Mouse (Mus musculus) gastrocnemius, postnatal 25 days (tissue): Measurements from ENCODE around the gene Fndc7. TPM values are rescaled to one million over a fixed set of nuclear protein-coding genes. Genes with fewer than 3 reads are reported as not detected.
"Not testable (repeated sequence)": the region's sequence is repeated elsewhere in the genome, so short reads cannot be mapped to it uniquely, and the experiment has no call there.

ENCODE experiments used
- DNase-seq: peaks from one replicate; pipeline ENCODE4 v3.0.0; 2022
- total RNA-seq, 2 experiments: library from RNA; stranded (reverse); gene quantifications; 1 replicate in 1 of 2; 2 replicates in 1 of 2; pipeline ENCODE4 v1.2.3; 2021

The Fndc7 gene
- total RNA-seq, 2 experiments from 2014 or later = not detected

DNA sequence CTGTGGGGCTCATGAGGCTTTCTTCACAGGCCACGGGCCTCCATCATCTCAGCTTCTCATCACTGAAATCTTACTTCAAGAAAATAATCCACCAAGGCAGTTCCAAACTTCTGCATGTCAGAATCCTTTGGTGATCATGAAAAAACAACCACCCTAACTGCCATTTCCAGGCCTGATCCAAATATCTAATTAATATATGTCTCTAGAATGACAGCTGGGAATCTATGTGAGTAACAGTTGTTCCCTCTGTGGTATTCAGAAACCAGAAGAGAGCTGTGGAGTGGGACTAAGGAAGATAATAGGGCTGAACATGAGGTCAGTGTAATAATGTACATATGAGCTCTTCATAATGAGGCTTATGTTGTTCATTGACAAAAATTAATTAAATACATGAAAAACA is 36.5 kb downstream of the Fndc7 start:
- DNase-seq = no peak

GRCm38 (mm10) chr3:108851996-108852697 is 37.7 kb downstream of the Fndc7 start:
- DNase-seq = peak; percentile 72

GRCm38 (mm10) chr3:108851554-108851953 is 38.3 kb downstream of the Fndc7 start:
- no peak for DNase-seq

DNA sequence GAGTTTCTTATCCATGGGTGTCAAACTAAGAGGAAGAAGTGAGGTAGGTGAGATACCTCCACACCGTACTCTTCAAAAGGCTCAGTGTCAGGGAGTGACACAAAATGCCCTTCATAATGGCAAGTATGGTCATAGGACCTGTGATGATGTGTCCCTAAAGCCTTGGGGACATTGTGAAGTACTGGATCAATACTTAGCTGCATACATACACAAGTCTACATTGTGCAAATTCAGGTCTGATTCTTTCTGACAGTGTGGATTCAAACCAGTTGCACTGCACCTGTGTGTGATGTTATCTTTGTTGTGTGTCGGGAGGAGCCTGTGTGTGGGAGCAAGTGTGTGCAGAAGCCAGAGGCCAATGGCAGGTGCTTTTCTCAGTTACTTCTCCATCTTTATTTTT is 38.7 kb downstream of the Fndc7 start:
- no peak for DNase-seq

GRCm38 (mm10) chr3:108850506-108850905 is 39.3 kb downstream of the Fndc7 start:
- DNase-seq = no peak

- DNase-seq = no peak
These were observed 43.2 kb downstream of the Fndc7 start for GRCm38 (mm10) chr3:108846616-108847015.

GRCm38 (mm10) chr3:108844521-108844920 is 45.3 kb downstream of the Fndc7 start:
- DNase-seq = no peak

- DNase-seq = no peak
These were observed 45.8 kb downstream of the Fndc7 start for GRCm38 (mm10) chr3:108844026-108844425.

DNA sequence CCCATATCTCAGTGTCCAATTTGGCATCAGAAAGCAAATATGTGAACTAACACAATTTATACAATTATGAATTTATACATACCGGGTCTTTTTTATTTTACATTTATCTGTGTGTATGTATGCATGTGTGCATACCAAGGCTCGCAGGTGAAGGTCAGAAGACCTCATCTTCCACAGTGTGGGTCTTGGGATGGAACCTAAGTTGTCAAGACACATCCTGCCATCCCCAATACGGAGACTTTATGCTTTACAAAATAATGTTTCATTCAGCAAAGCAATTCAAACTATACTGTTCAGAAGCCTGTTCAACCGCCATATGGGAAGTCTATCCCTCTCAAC is 49.1 kb downstream of the Fndc7 start:
- DNase-seq = no peak

DNA sequence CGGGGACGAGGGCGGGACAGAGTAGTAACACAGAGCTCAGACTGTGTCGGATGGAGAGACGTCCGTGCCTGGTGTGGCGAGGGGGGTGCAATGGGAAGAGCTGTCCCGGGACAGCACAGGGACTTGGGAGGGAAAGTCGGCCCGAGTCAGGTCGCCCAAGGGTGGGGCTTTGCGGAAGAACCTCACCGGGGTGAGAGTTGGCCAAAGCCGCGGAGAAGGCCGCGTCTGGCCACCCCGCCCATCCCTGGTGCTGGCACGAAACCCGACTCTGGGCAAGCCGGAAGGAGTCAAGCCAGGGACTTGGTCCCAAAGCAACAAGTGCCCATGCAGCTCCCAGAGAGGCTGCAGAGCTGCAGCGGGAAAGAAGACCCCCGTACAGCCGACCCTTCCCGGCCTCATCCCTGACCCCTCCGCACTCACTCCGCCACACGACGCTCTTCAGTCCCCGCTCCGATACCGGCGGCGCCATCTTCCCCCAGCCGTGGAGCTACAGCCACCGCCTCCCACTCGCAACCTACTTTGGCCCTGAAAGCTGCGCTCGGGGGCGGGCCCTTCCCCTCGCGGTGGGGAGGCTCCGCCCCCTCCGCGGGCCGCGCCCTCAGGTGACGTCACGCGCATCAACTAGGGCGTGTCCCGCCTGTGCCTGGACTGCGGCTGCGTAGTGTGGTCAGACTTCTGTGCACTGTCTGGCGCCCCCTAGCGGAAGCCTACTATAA is 49.6 kb downstream of the Fndc7 start, which contains the start of gene Stxbp3:
TSS of gene Stxbp3 (minus strand) at position 527 of the 716 bp plus-strand sequence.
- peak; percentile 97 for DNase-seq

DNA sequence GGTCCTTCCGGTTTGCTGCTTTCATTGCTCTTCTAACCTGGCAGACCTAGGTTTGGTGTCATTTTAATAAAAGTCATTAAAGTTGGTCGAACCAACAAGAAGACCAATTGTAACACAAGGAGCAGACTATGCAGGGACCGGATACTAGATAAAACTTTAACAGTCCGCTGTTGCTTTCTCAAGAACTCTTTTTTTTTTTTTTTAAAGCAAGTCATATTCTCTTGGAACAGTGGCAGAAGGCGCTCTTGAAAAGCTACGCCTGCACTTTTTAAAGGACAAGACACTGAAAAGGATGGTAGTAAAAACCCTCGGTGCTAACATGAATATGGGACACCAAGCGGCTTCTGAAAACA is 50.2 kb downstream of the Fndc7 start:
- DNase-seq = no peak

GRCm38 (mm10) chr3:108838980-108839379 is 50.8 kb downstream of the Fndc7 start:
- no peak for DNase-seq

- no peak for DNase-seq
These were observed 52.9 kb downstream of the Fndc7 start for GRCm38 (mm10) chr3:108836931-108837330.

DNA sequence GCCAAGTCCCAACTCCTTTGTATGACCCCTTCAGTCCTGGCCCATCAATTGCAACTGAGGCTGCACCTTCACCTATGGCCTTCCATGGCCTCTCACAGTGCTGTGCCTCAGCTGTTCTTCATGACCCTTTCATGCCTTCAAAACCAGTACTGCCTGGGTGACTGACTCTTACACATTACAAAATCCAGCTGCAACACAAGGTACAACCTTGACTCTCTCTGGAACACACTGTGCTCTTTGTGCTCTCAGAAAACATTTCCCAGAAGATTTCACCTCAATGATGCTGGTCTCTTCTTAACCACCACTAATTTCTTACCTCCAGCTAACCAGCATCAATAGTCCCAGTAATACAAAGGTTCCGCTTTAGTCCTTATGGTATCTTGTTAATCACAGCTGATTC is 56.1 kb downstream of the Fndc7 start:
- DNase-seq = not testable (repeated sequence)

- DNase-seq = no peak
These were observed 58.1 kb downstream of the Fndc7 start for GRCm38 (mm10) chr3:108831750-108832149.

- DNase-seq = peak; percentile 59
These were observed 59.3 kb downstream of the Fndc7 start for GRCm38 (mm10) chr3:108830493-108830892.

DNA sequence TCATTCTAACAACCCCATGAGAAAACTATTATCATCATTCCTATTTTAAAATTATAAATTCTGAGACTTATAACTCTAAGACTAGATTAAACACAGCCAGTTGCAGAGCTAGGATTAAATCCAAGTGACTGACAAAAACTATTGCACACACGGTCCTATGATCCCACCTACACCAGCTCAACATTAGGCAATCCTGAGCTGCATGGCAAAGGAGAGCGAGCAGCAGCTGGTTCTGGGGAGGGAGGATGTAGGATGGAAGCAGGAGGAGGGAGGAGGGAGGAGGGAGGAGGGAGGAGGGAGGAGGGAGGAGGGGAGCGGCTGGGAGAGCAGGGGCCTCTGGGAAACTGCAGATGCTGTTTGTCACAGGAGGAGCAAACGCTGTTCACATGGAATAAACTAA is 74.2 kb downstream of the Fndc7 start:
- no peak for DNase-seq

GRCm38 (mm10) chr3:108810747-108811263 is 79.0 kb downstream of the Fndc7 start:
- no peak for DNase-seq

- no peak for DNase-seq
These were observed 84.2 kb downstream of the Fndc7 start for GRCm38 (mm10) chr3:108805622-108806021.
